Mouse (Mus musculus) T-cell, adult 2 months (primary cell): ENCODE results near the gene Cela2a.
A peak's percentile ranks its signal among the peaks of the same experiment; 100 is the strongest.

Experiments used
- DNase-seq: peaks from one replicate; pipeline ENCODE4 v3.0.0; 2022; ENCODE audit warnings: low spot score

Gene Cela2a

GRCm38 (mm10) chr4:141858501-141858900 is 32.5 kb upstream of the Cela2a start:
- DNase-seq = no peak

- DNase-seq = peak; percentile 59
Observed at GRCm38 (mm10) chr4:141857422-141857930, 31.5 kb upstream of the Cela2a start.

- peak; percentile 18 for DNase-seq
Observed at GRCm38 (mm10) chr4:141853437-141853836, 27.5 kb upstream of the Cela2a start.

GRCm38 (mm10) chr4:141845999-141846398 is 20.0 kb upstream of the Cela2a start, which contains the start of gene Ctrc:
Gene Ctrc, minus strand, starts transcription at chr4:141846359.
- no peak for DNase-seq

- no peak for DNase-seq
Observed at GRCm38 (mm10) chr4:141834536-141835095, 8.7 kb upstream of the Cela2a start.

- no peak for DNase-seq
Observed at GRCm38 (mm10) chr4:141833911-141834310, 8.0 kb upstream of the Cela2a start.

GRCm38 (mm10) chr4:141831361-141831760 is 5.4 kb upstream of the Cela2a start:
- no peak for DNase-seq

- no peak for DNase-seq
Observed at GRCm38 (mm10) chr4:141830381-141830780, 4.4 kb upstream of the Cela2a start.

- DNase-seq = no peak
Observed at GRCm38 (mm10) chr4:141828177-141828576, 2.2 kb upstream of the Cela2a start.

GRCm38 (mm10) chr4:141827401-141827800 is 1.4 kb upstream of the Cela2a start:
- no peak for DNase-seq

- no peak for DNase-seq
Observed at GRCm38 (mm10) chr4:141822979-141823378, 3.0 kb downstream of the Cela2a start.

- no peak for DNase-seq
Observed at GRCm38 (mm10) chr4:141822089-141822488, 3.9 kb downstream of the Cela2a start.

- no peak for DNase-seq
Observed at GRCm38 (mm10) chr4:141821178-141821577, 4.8 kb downstream of the Cela2a start.

GRCm38 (mm10) chr4:141819316-141819715 is 6.6 kb downstream of the Cela2a start:
- DNase-seq = no peak

- DNase-seq = no peak
Observed at GRCm38 (mm10) chr4:141818861-141819260, 7.1 kb downstream of the Cela2a start.

GRCm38 (mm10) chr4:141817706-141818105 is 8.3 kb downstream of the Cela2a start:
- no peak for DNase-seq

- no peak for DNase-seq
Observed at GRCm38 (mm10) chr4:141816776-141817655, 8.9 kb downstream of the Cela2a start.

- no peak for DNase-seq
Observed at GRCm38 (mm10) chr4:141816267-141816666, 9.7 kb downstream of the Cela2a start.

GRCm38 (mm10) chr4:141811375-141811774 is 14.6 kb downstream of the Cela2a start:
- no peak for DNase-seq

- DNase-seq = no peak
Observed at GRCm38 (mm10) chr4:141810975-141811374, 15.0 kb downstream of the Cela2a start.

- DNase-seq = no peak
Observed at GRCm38 (mm10) chr4:141809850-141810464, 16.0 kb downstream of the Cela2a start.

GRCm38 (mm10) chr4:141805886-141806285 is 20.1 kb downstream of the Cela2a start:
- no peak for DNase-seq

- DNase-seq = no peak
Observed at GRCm38 (mm10) chr4:141804105-141804504, 21.9 kb downstream of the Cela2a start.
